Mouse (Mus musculus) cortical plate, adult 2 months (tissue): ENCODE results near the gene Gli3.

ENCODE experiments used
- CTCF ChIP-seq: fragments of 200-500 bp; IDR thresholded peaks from 2 replicates; pipeline ENCODE4 v1.5.1; 2011; ENCODE audit warnings: mild to moderate bottlenecking, control low read depth, low read length; ENCODE audit not compliant: insufficient read depth; ENCODE audit errors: extremely low read depth
- POLR2A ChIP-seq: fragments of 200-500 bp; IDR thresholded peaks from 2 replicates; pipeline ENCODE4 v1.6.1; 2011; ENCODE audit warnings: mild to moderate bottlenecking, low read length, control low read depth; ENCODE audit not compliant: insufficient read depth; ENCODE audit errors: extremely low read depth

- TF ChIP-seq CTCF, result no peak
- no peak for TF ChIP-seq POLR2A
These were observed 251.3 kb downstream of the Gli3 start for GRCm38 (mm10) chr13:15714331-15714725.
